Mouse (Mus musculus) ES-CJ7 (cell line): ENCODE measurements around the gene Afap1l2.

Experiments
- DNase-seq: peaks from one replicate; pipeline ENCODE4 v3.0.0; 2011; ENCODE audit warnings: low read depth, low spot score

Gene Afap1l2

GRCm38 (mm10) chr19:56939826-56940225 lies 68.2 kb downstream of the Afap1l2 start:
- no peak for DNase-seq

- DNase-seq, result peak; percentile 40
Observed at GRCm38 (mm10) chr19:56937911-56938310, 70.1 kb downstream of the Afap1l2 start.

GRCm38 (mm10) chr19:56936253-56936652 lies 71.8 kb downstream of the Afap1l2 start:
- no peak for DNase-seq

DNA sequence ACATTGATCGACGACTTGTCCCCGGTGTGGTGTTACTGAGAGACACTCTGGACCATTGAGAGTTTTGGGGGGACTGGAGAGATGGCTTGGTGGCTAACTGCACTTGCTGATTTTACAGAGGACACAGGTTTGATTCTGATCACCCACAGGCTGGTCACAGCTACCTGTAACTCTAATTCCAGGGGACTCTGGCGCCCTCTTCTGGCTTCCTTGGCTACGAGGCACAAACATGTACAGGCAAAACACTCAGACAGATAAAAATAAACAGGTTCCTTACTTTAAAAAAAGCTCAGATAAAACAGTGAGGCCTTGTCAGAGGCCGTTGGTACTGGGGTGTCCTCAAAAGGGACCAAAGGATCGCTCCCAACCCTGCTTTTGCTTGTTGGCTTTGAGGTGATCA lies 72.3 kb downstream of the Afap1l2 start:
- DNase-seq, result peak; percentile 78

DNA sequence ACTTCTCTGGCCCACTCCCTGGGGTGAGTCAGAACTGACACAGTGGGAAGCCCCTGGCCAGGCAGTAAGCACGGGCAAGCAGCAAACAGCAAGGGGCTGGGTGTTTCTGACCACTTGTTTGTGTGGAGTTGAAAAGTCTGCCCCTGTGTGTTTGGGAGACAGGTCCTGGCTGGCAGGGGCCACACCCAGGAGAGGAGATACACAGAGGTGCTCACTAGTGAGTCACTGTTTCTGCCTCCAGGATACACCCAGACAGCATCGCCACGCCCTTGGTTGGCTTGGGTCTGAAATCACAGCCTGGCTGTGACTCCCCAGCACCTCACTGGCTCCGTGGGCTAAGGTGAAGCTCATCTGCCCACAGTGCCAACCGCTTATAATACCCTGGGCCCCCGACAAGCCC lies 72.9 kb downstream of the Afap1l2 start:
- DNase-seq, result peak; percentile 39

- DNase-seq, result no peak
Observed at GRCm38 (mm10) chr19:56933800-56934199, 74.2 kb downstream of the Afap1l2 start.

DNA sequence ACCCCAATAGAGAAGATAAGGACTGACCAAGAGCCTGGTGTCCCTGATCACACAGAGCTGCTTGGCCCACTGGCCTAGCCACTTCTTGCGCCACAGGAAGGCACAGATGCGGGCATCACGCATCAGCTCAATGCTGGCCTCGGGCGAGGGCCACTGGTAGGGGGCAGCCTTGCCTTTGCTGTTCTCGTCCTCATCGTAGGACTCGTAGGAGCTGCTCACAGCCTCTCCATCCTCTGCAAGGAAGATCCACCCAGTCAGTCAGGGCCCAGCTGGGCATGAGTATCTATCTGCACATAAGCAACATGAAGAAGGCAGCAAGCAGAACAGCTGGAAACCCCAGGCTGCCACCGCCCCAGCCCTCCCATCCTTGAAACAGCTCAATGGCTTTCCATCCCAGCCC lies 78.0 kb downstream of the Afap1l2 start:
- DNase-seq, result no peak

DNA sequence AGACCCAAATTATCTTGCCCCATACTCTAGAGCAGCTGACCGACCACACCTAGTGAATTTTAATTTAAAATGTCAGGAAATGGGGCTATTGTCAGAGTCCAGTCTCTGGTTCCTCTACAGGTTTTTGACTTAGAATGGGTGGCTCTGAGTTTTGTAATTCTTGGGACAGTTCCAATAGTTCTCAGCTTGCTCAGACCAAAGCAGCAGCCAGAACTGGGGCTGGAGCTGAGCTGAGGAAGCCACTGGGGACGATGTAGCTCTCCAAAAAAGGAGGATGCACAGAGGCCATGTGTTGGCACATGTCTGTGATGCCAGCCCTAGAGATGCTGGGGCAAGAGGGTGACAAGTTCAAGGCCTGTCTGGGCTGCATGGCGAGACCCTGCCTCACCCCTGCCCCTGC lies 78.6 kb downstream of the Afap1l2 start:
- no peak for DNase-seq

- no peak for DNase-seq
Observed at GRCm38 (mm10) chr19:56921744-56922143, 86.3 kb downstream of the Afap1l2 start.

- DNase-seq, result no peak
Observed at GRCm38 (mm10) chr19:56920232-56920631, 87.8 kb downstream of the Afap1l2 start.

DNA sequence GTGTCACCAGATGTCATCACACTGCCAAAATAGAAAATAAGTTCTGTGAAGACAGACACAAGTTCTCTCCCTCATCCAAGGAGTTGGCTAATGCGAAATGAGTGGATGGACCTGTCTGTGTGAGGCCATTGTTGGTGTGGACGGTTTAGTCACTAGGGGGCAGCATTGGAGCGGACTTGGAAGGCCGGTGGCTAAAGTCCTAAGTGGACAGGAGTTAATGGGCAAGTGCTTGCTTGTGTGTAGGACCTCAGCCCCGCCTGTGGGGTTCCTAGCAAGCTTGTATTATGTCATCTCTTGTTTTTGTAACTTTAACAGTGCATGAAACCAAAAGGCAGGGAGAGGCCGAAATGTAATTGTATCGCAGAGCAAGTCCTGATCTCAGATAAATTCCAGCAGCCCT lies 88.4 kb downstream of the Afap1l2 start:
- peak; percentile 71 for DNase-seq

- DNase-seq, result peak; percentile 40
Observed at GRCm38 (mm10) chr19:56915084-56915483, 92.9 kb downstream of the Afap1l2 start.

DNA sequence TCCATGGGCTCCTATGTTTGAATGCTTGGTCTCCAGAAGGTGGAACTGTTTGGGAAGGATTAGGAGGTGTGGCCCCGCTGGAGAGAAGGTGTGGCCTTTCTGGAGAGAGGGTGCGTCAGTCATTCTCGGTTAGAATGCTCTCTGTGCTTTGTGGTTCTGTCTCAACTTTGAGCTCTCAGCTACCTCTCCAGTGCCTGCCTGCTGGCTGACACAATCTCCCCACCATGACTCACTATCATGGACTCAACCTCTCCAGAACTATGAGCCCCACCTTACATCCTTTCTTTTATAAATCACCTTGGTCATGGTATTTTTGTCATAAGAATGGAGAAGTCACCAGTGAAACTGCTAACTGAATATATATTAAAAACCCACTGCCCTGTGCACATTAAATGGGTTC lies 93.4 kb downstream of the Afap1l2 start:
- no peak for DNase-seq

DNA sequence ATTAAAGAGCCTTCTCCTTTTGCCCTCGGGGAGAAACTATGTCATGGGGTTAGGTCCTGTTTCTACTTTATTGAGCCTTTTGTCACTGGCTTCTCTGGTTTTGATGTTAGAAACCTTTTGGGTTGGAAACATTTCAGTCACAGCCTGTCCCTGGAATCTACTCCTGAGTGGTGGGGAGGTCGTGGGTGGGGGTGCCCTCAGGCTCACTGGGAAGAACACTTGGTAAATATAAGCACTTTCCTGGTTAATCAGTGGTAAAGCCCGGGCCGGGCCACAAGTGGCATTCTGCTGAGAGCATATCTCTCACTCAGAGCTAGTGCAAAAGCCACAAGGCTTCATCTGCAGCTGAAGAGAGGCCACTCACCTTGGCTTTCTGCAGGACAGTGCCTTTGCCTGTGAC lies 94.3 kb downstream of the Afap1l2 start:
- no peak for DNase-seq

DNA sequence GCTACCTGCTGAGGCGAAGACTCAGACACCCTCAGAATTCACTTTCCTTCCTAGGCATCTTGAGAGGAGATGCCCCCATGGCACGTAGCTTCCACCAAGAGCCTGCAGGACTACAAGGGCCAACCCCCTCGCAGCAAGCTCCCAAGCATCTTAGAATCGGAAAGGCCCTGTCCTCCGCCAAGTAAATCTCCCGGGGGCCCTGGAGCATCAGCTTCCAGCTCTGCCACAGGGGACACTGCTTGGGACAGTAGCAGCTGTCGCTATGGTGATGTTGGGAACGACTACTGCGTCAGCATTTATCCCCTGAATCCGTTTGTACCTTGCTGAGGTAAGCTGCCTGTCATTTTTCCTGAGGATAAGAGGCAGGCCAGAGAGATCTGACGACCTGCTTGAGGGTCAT lies 97.5 kb downstream of the Afap1l2 start:
- DNase-seq, result no peak

DNA sequence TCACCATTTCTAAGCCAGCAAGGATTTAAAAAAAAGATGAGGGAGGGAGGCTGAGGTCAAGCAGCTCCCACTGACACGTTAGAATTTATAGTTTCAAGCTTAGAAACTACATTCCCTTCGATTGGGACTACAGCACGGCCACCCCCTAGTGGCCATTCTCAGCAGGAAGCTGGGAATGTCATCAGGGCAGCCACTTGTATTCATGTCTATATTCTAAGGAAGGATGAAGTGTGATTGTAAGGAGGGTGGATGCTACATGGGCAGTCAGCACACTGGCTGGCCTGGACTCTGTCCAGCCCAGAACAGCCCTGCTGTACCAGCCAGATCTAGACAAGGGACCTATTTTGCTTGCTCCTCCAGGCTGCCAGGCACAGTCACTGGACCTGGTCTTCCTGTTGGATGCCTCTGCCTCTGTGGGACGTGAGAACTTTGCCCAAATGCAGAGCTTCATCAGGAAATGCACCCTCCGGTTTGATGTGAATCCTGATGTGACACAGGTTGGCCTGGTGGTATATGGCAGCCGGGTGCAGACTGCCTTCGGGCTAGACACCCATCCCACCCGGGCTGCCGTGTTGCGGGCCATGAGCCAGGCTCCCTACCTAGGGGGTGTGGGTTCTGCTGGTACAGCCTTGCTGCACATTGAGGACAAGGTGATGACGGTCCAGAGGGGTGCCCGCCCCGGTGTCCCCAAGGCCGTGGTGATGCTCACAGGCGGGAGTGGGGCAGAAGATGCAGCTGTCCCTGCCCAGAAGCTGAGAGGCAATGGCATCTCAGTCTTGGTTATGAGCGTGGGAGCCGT lies 99.4 kb downstream of the Afap1l2 start:
- peak; percentile 46 for DNase-seq

GRCm38 (mm10) chr19:56907850-56908249 lies 100.2 kb downstream of the Afap1l2 start:
- DNase-seq, result no peak

DNA sequence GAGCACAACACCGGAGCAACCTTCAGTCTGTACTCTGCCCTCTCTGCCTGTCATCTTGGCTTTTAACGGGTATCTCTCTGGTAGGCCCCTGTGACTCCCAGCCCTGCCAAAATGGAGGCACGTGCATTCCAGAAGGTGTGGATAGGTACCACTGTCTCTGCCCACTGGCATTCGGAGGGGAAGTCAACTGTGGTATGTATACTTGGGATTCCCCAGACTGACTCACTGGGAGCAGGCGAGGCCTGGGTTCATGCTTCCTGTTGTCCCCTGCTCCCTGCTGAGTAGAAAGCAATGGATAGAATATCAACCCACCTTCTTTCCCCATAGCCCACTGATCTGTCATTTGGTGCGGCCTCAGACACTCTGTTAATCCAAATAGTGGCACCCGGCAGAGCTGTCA lies 102.6 kb downstream of the Afap1l2 start:
- no peak for DNase-seq

DNA sequence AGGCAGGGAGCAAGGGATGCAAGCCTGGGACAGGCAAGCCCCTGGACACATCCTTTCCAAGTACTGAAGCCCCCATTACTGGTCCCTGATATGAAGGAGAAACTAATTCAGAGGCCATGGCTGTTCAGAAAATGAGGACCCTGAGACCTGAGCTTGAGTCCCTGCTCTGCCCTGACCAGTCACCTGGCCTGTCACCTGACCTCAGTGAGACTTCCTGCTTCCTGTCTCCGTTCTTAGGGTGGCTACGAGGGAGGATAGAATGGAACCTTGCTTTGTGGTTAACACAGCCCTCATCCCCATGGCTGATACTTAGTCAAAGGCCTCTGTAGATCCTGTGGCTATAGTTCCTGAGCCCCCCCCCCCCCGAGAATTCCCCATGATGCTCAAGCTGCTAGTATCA lies 103.9 kb downstream of the Afap1l2 start:
- no peak for DNase-seq

- no peak for DNase-seq
Observed at GRCm38 (mm10) chr19:56897654-56898053, 110.4 kb downstream of the Afap1l2 start.

DNA sequence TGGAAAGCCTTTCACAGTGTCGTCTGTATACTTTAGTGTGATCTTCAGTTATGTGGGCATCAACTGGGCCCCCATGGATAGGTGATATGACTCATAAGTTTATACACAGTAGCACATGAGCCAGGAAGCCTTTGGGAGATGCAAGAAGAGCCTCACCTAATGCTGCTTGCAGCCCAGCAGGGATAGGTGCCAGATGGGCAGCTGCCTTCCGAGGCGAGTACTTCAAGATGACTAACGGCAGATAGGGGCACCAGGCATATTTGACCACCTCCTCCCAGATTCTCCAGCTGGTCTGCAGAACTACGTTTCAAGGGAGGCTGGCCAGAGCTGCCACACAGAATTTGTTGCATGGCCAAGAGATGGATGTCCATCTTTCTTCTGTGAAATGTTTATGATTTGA lies 114.7 kb downstream of the Afap1l2 start:
- DNase-seq, result no peak

- no peak for DNase-seq
Observed at GRCm38 (mm10) chr19:56892586-56892985, 115.4 kb downstream of the Afap1l2 start.

- DNase-seq, result no peak
Observed at GRCm38 (mm10) chr19:56891438-56891837, 116.6 kb downstream of the Afap1l2 start.

GRCm38 (mm10) chr19:56888654-56889053 lies 119.4 kb downstream of the Afap1l2 start:
- DNase-seq, result no peak
